Mouse (Mus musculus) stomach, postnatal 0 days (tissue): ENCODE measurements around the gene Tiparp.

Experiments
- CTCF ChIP-seq: IDR thresholded peaks from 2 replicates; pipeline ENCODE4 v1.5.1; 2016; ENCODE audit warnings: antibody characterized with exemption, low read depth, mild to moderate bottlenecking, moderate library complexity
- EP300 ChIP-seq: optimal IDR thresholded peaks from 2 replicates; pipeline ENCODE3; 2016; ENCODE audit warnings: antibody characterized with exemption

GRCm38 (mm10) chr3:65534488-65534887 lies 6.3 kb downstream of the Tiparp start:
- TF ChIP-seq EP300 (no peak), CTCF (no peak)
